Mouse (Mus musculus) ES-Bruce4 (cell line): ENCODE results near the gene Clic5. TPM values are rescaled to one million over a fixed set of nuclear protein-coding genes. Genes with fewer than 3 reads are reported as not detected.

Source experiments
- H3K27ac ChIP-seq: 2 replicates; pipeline ENCODE4 v1.5.1; 2012; ENCODE audit warnings: low read length, inconsistent platforms; ENCODE audit not compliant: insufficient read depth
- H3K27me3 ChIP-seq: 2 replicates; pipeline ENCODE4 v1.6.1; 2012; ENCODE audit warnings: mild to moderate bottlenecking, low read length, inconsistent platforms; ENCODE audit not compliant: control insufficient read depth, poor library complexity, insufficient read depth, severe bottlenecking
- H3K36me3 ChIP-seq: 2 replicates; pipeline ENCODE4 v1.6.1; 2012; ENCODE audit warnings: inconsistent platforms, mild to moderate bottlenecking, low read length, moderate library complexity; ENCODE audit not compliant: control insufficient read depth, poor library complexity, insufficient read depth, severe bottlenecking
- H3K4me1 ChIP-seq: one replicate; pipeline ENCODE4 v1.8.1; 2011; ENCODE audit warnings: low read length; ENCODE audit not compliant: control insufficient read depth, insufficient read depth
- H3K4me3 ChIP-seq: 2 replicates; pipeline ENCODE4 v1.5.1; 2011; ENCODE audit warnings: low read depth, mild to moderate bottlenecking, low read length
- H3K9ac ChIP-seq: 2 replicates; pipeline ENCODE4 v1.6.1; 2012; ENCODE audit warnings: low read depth, mild to moderate bottlenecking, inconsistent platforms; ENCODE audit not compliant: poor library complexity, severe bottlenecking
- H3K9me3 ChIP-seq: replicated peaks from 2 replicates; pipeline ENCODE4 v1.6.1; 2012; ENCODE audit warnings: mild to moderate bottlenecking, low read length, inconsistent platforms; ENCODE audit not compliant: control insufficient read depth, poor library complexity, insufficient read depth, severe bottlenecking
- CTCF ChIP-seq: IDR thresholded peaks from one replicate; pipeline ENCODE4 v1.8.1; 2011; ENCODE audit warnings: low read depth, low read length
- EP300 ChIP-seq: IDR thresholded peaks from 2 replicates; pipeline ENCODE4 v1.6.1; 2011; ENCODE audit warnings: low read depth, low read length; ENCODE audit not compliant: insufficient read depth
- POLR2A ChIP-seq: IDR thresholded peaks from one replicate; pipeline ENCODE4 v1.8.1; 2011; ENCODE audit warnings: low read length; ENCODE audit not compliant: insufficient read depth
- polyA plus RNA-seq: library from polyadenylated mRNA; stranded (reverse); fragments of >200 nt; gene quantifications from 2 replicates; pipeline ENCODE4 v1.2.4, GENCODE M21; 2011; ENCODE audit warnings: low read depth; ENCODE audit not compliant: missing spikeins, insufficient read depth, insufficient read length

Gene Clic5
- polyA plus RNA-seq, 1 experiment = 6.0 TPM

- H3K9ac ChIP-seq = no peak overlapping the region
- H3K9me3 ChIP-seq = no peaks in the 10 kb centered on the region
- H3K4me1 ChIP-seq = no peaks in the 10 kb centered on the region
- no peaks in the 10 kb centered on the region; the same call in 1 of the 2 replicates for H3K27me3 ChIP-seq
- TF ChIP-seq POLR2A (no peak), CTCF (peak; percentile 94), EP300 (no peak)
- H3K27ac ChIP-seq = no peak overlapping the region
- H3K36me3 ChIP-seq = no peaks in the 10 kb centered on the region
- H3K4me3 ChIP-seq = no peak overlapping the region
These were observed 68.2 kb downstream of the Clic5 start for GRCm38 (mm10) chr17:44256583-44256982.

GRCm38 (mm10) chr17:44259245-44259644 is 70.9 kb downstream of the Clic5 start:
- Histone ChIP-seq H3K9ac (no peak overlapping the region), H3K4me3 (no peak overlapping the region), H3K27ac (no peak overlapping the region), H3K4me1 (no peaks in the 10 kb centered on the region), H3K36me3 (no peaks in the 10 kb centered on the region), H3K9me3 (no peaks in the 10 kb centered on the region), H3K27me3 (no peaks in the 10 kb centered on the region; the same call in 1 of the 2 replicates)
- TF ChIP-seq EP300 = no peak
- no peak for TF ChIP-seq POLR2A
- TF ChIP-seq CTCF = peak; percentile 46

GRCm38 (mm10) chr17:44261594-44262202 is 73.3 kb downstream of the Clic5 start:
- Histone ChIP-seq H3K4me3 (no peak overlapping the region), H3K27me3 (no peaks in the 10 kb centered on the region), H3K9ac (no peak overlapping the region), H3K27ac (no peak overlapping the region), H3K4me1 (no peaks in the 10 kb centered on the region), H3K36me3 (no peaks in the 10 kb centered on the region), H3K9me3 (no peaks in the 10 kb centered on the region)
- TF ChIP-seq POLR2A (no peak), CTCF (peak; percentile 82)

- TF ChIP-seq POLR2A (no peak), CTCF (no peak), EP300 (no peak)
- peaks cover 1% of the 10 kb centered on the region; the same call in 1 of the 2 replicates for H3K27me3 ChIP-seq
- H3K36me3 ChIP-seq = no peaks in the 10 kb centered on the region
- no peaks in the 10 kb centered on the region for H3K4me1 ChIP-seq
- no peaks in the 10 kb centered on the region; the same call in 1 of the 2 replicates for H3K9me3 ChIP-seq
- no peak overlapping the region for H3K9ac ChIP-seq
- no peak overlapping the region for H3K27ac ChIP-seq
- no peak overlapping the region for H3K4me3 ChIP-seq
These were observed 81.7 kb downstream of the Clic5 start for GRCm38 (mm10) chr17:44270043-44270442.

- H3K4me3 ChIP-seq = no peak overlapping the region
- TF ChIP-seq EP300 = no peak
- TF ChIP-seq CTCF = no peak
- no peak for TF ChIP-seq POLR2A
- no peak overlapping the region for H3K27ac ChIP-seq
- no peaks in the 10 kb centered on the region for H3K4me1 ChIP-seq
- H3K27me3 ChIP-seq = peaks cover 1% of the 10 kb centered on the region; the same call in 1 of the 2 replicates
- H3K9ac ChIP-seq = no peak overlapping the region
- H3K9me3 ChIP-seq = no peaks in the 10 kb centered on the region; the same call in 1 of the 2 replicates
- no peaks in the 10 kb centered on the region for H3K36me3 ChIP-seq
These were observed 83.0 kb downstream of the Clic5 start for GRCm38 (mm10) chr17:44271426-44271825.

- H3K9ac ChIP-seq = no peak overlapping the region
- no peaks in the 10 kb centered on the region for H3K9me3 ChIP-seq
- no peaks in the 10 kb centered on the region for H3K36me3 ChIP-seq
- no peak for TF ChIP-seq CTCF
- no peak for TF ChIP-seq POLR2A
- TF ChIP-seq EP300 = no peak
- H3K27me3 ChIP-seq = no peaks in the 10 kb centered on the region
- no peak overlapping the region for H3K27ac ChIP-seq
- no peaks in the 10 kb centered on the region for H3K4me1 ChIP-seq
- H3K4me3 ChIP-seq = no peak overlapping the region
These were observed 86.4 kb downstream of the Clic5 start for GRCm38 (mm10) chr17:44274804-44275203.
